ENCODE assay signal across 12 mouse cellular contexts in the genomic region with DNA sequence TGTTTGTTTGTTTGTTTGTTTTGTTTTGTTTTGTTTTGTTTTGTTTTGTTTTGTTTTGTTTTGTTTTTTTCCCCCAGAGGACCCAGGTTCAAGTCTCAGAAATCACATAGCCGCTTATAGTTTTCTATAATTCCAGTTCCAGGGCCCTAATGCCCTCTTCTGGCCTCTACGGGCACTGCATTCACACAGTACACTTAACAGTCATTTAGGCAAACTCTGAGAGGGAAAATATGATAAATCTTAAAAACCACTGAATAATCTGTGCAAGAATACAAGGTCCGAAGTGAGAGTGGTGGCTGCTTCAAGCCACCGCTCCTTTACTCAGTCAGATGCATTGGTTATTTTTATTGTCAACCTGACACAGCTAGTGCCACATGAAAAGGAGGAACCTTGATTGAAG. TPM values are rescaled to one million over a fixed set of nuclear protein-coding genes. Genes with fewer than 3 reads are reported as not detected.
DNase-seq lines count a peak whose midpoint lies in the region; ATAC-seq and TF ChIP-seq lines count a peak whose summit lies in the region.
"Had no signal": no experiment of that assay in that cellular context is flagged by ENCODE, and none has a peak within 500 bp of the region (broad histone marks: within the 10 kb centered on the region; RNA-seq: fewer than 3 reads in every experiment).

No protein-coding gene starts in this region.

- no peak overlapping the region for H3K4me3 ChIP-seq in midbrain, postnatal 0 days (ENCODE audit: low read depth, low read length)
- H3K4me3 ChIP-seq in midbrain, embryonic 10.5 days = no peak overlapping the region
- H3K4me3 ChIP-seq in embryonic facial prominence, embryonic 10.5 days = no peak overlapping the region
- H3K4me3 ChIP-seq: forebrain, embryonic 10.5 days; liver, embryonic 15.5 days had no signal

- WGBS in midbrain, postnatal 0 days = 93% methylated on average over 4 of the region's 4 CpGs
- WGBS in midbrain, embryonic 10.5 days = 86% methylated on average over 4 of the region's 4 CpGs
- WGBS in embryonic facial prominence, embryonic 10.5 days = 88% methylated on average over 4 of the region's 4 CpGs

- no peak for ATAC-seq in midbrain, postnatal 0 days (ENCODE audit: low FRiP score)
- ATAC-seq in common myeloid progenitor, adult 5-6 weeks (replicated peaks; ENCODE audit: low read depth, poor library complexity, severe bottlenecking) = peak; percentile 77

- intact Hi-C loops in heart, postnatal 10 days (cut with DNase I) = loop anchor here (2.0 kb wide), 1 partner anchor 23 kb away; no protein-coding TSS in a partner anchor

- no peaks in the 10 kb centered on the region for H3K4me1 ChIP-seq in midbrain, postnatal 0 days (ENCODE audit: insufficient read depth, low read length)
- H3K4me1 ChIP-seq in midbrain, embryonic 10.5 days = peaks cover 2% of the 10 kb centered on the region; the same call in 1 of the 2 replicates
- H3K4me1 ChIP-seq in embryonic facial prominence, embryonic 10.5 days = peaks cover 10% of the 10 kb centered on the region

- H3K27ac ChIP-seq in midbrain, postnatal 0 days (ENCODE audit: low read depth, low read length) = no peak overlapping the region
- H3K27ac ChIP-seq in midbrain, embryonic 10.5 days (replicated peaks) = no peak overlapping the region
- no peak overlapping the region for H3K27ac ChIP-seq in embryonic facial prominence, embryonic 10.5 days (replicated peaks)
- H3K27ac ChIP-seq: forebrain, embryonic 10.5 days; liver, embryonic 15.5 days had no signal

- no peaks in the 10 kb centered on the region for H3K27me3 ChIP-seq in midbrain, postnatal 0 days (ENCODE audit: insufficient read depth, low read length)
- H3K27me3 ChIP-seq in midbrain, embryonic 10.5 days (ENCODE audit: low read depth, poor library complexity, severe bottlenecking) = no peaks in the 10 kb centered on the region
- H3K27me3 ChIP-seq in embryonic facial prominence, embryonic 10.5 days (replicated peaks; ENCODE audit: low read depth, poor library complexity, severe bottlenecking) = no peaks in the 10 kb centered on the region
- H3K27me3 ChIP-seq: liver, embryonic 15.5 days had no signal

- H3K4me2 ChIP-seq in midbrain, postnatal 0 days (ENCODE audit: low read depth, low read length, poor library complexity, severe bottlenecking) = no peak overlapping the region
- H3K4me2 ChIP-seq: liver, embryonic 15.5 days had no signal

- DNase-seq in heart, postnatal 4 days = peak; percentile 34
- DNase-seq in heart, postnatal 10 days = no peak
- DNase-seq in midbrain, postnatal 0 days (ENCODE audit: low spot score) = no peak
- no peak for DNase-seq in midbrain, embryonic 10.5 days (ENCODE audit: low spot score)
- DNase-seq in spleen, adult 12 weeks (ENCODE audit: low spot score) = no peak
- DNase-seq in embryonic facial prominence, embryonic 10.5 days (ENCODE audit: low spot score) = no peak
- DNase-seq: cerebellum, adult 18-20 months; layer of hippocampus, adult 9-11 months; right cerebral cortex, postnatal 25 days had no signal

- no peaks in the 10 kb centered on the region for H3K36me3 ChIP-seq in midbrain, postnatal 0 days (ENCODE audit: insufficient read depth, low read length)
- H3K36me3 ChIP-seq in midbrain, embryonic 10.5 days = no peaks in the 10 kb centered on the region
- no peaks in the 10 kb centered on the region for H3K36me3 ChIP-seq in embryonic facial prominence, embryonic 10.5 days (replicated peaks)
- H3K36me3 ChIP-seq: forebrain, embryonic 10.5 days; liver, embryonic 15.5 days had no signal

- peak; percentile 61 for TF ChIP-seq CTCF in midbrain, postnatal 0 days (IDR thresholded peaks at IDR 0.05)

- H3K9ac ChIP-seq in midbrain, postnatal 0 days (replicated peaks; ENCODE audit: low read length, poor library complexity, severe bottlenecking) = no peak overlapping the region
- H3K9ac ChIP-seq: liver, embryonic 15.5 days had no signal

- no peaks in the 10 kb centered on the region for H3K9me3 ChIP-seq in midbrain, postnatal 0 days (ENCODE audit: low read length)
- 0 out of 2 replicates have a peak, but pooled peaks cover 4% of the 10 kb centered on the region for H3K9me3 ChIP-seq in midbrain, embryonic 10.5 days (replicated peaks)
- no peaks in the 10 kb centered on the region for H3K9me3 ChIP-seq in embryonic facial prominence, embryonic 10.5 days
- H3K9me3 ChIP-seq: forebrain, embryonic 10.5 days; liver, embryonic 15.5 days had no signal

RNA-seq across cellular contexts. Expression of a gene that starts 15.9 kb away (rescaled TPM):
- total RNA-seq in heart, postnatal 4 days (2021) = 10 to 100 TPM; 85.0 to 86.1 TPM
- 100 to 1,000 TPM; 101 to 112 TPM for total RNA-seq in heart, postnatal 10 days (2021)
- 12.7 and 14.9 TPM in 2 replicates for total RNA-seq in midbrain, postnatal 0 days (2014; rRNA removed)
- 17.1 and 18.3 TPM in 2 replicates for polyA plus RNA-seq in midbrain, postnatal 0 days (2015; fragmentation: Nextera tagmentation; extraction: Ambion mirVana)
- 17.9 and 19.4 TPM in 2 replicates for polyA plus RNA-seq in midbrain, embryonic 10.5 days (2016; fragmentation: Nextera tagmentation; extraction: Ambion mirVana)
- total RNA-seq in common myeloid progenitor, adult 5-6 weeks (2017) = 1.9 and 5.7 TPM in 2 replicates
- 20.7 and 25.3 TPM in 2 replicates for polyA plus RNA-seq in embryonic facial prominence, embryonic 10.5 days (2016; fragmentation: Nextera tagmentation; extraction: Ambion mirVana)

RNA-seq across cellular contexts. Expression of a gene that starts 21.6 kb away (rescaled TPM):
- total RNA-seq in heart, postnatal 4 days (2021) = 100 to 1,000 TPM; 629 to 659 TPM
- 100 to 1,000 TPM; 550 to 591 TPM for total RNA-seq in heart, postnatal 10 days (2021)
- 231 and 289 TPM in 2 replicates for total RNA-seq in midbrain, postnatal 0 days (2014; rRNA removed)
- polyA plus RNA-seq in midbrain, postnatal 0 days (2015; fragmentation: Nextera tagmentation; extraction: Ambion mirVana) = 467 and 473 TPM in 2 replicates
- polyA plus RNA-seq in midbrain, embryonic 10.5 days (2016; fragmentation: Nextera tagmentation; extraction: Ambion mirVana) = 309 and 361 TPM in 2 replicates
- 93.1 and 123 TPM in 2 replicates for total RNA-seq in common myeloid progenitor, adult 5-6 weeks (2017)
- polyA plus RNA-seq in embryonic facial prominence, embryonic 10.5 days (2016; fragmentation: Nextera tagmentation; extraction: Ambion mirVana) = 328 and 349 TPM in 2 replicates
